Mouse (Mus musculus) testis, adult 2 months (tissue): ENCODE results near the gene Rassf5.

Experiments used
- CTCF ChIP-seq: fragments of 200-500 bp; IDR thresholded peaks from 2 replicates; pipeline ENCODE4 v1.5.1; 2012; ENCODE audit warnings: low read depth, mild to moderate bottlenecking, inconsistent platforms, low read length, moderate library complexity; ENCODE audit not compliant: control insufficient read depth, insufficient read depth, insufficient replicate concordance
- POLR2A ChIP-seq: fragments of 200-500 bp; IDR thresholded peaks from 2 replicates; pipeline ENCODE4 v1.6.1; 2012; ENCODE audit warnings: low read depth, mild to moderate bottlenecking, inconsistent platforms, low read length, moderate library complexity; ENCODE audit not compliant: control insufficient read depth

- TF ChIP-seq CTCF (no peak), POLR2A (no peak)
Measured at GRCm38 (mm10) chr1:131195653-131196052, 49.4 kb downstream of the Rassf5 start.
